Mouse (Mus musculus) MEL-GATA-1-ER (cell line): ENCODE measurements around the gene Dmxl2.

ENCODE experiments used
- DNase-seq: peaks from one replicate; pipeline ENCODE4 v3.0.0-alpha.2; 2012; ENCODE audit warnings: low read depth; ENCODE audit errors: extremely low read depth

Dmxl2 gene

DNA sequence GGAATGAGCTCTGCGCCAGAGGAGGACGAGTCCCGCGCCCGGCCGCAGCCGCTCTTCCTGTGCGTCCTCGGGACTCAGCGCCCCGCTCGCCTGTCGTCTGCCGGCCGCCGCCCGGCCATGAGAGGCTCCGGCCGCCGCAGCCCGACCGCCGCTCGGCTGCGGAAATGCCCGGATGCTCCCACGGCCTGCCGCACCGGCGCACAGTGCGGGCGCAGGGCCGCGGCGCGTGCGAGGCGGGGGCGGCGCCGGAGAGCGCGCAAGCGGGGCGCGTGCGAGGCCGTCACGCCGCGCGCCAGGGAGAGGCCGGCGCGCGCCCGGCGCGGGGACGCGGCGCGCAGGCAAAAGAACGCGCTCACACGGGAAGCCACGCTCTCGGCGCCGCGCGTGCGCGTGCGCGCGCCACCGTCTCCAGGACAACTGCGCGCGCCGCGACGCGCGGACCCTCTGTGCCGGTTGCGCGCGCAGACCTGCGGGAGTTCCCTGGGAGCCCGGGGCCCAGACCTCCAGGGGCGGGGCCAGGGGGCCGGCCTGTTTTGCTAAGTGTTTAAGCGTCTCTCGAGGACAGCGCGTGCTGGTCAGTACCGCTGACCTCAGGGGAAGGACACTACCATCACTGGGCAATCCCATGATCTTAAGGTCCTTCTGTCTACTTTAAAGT, at the start of gene Dmxl2:
Dmxl2 (minus strand) TSS at position 174 of the 658 bp plus-strand sequence.
- DNase-seq: peak; percentile 53

DNA sequence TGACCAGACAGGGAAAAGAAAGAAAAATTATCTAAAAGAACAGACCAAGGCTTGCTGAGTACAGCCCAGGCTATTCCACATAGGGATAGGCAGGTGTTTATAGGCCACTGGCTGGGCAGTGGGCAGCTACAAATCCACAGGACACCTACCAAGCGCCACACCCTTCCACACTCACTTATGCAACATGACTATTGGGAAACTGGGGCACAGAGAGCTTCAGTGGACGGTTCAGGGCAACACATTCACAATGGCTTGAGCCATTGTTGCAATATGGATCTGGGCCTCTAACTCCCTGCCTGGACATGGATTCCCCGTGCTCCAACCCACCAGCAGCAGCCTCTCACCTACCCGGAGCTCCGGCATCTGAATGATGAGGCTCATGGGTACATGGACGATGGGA, 48.0 kb upstream of the Dmxl2 start:
- no peak for DNase-seq

DNA sequence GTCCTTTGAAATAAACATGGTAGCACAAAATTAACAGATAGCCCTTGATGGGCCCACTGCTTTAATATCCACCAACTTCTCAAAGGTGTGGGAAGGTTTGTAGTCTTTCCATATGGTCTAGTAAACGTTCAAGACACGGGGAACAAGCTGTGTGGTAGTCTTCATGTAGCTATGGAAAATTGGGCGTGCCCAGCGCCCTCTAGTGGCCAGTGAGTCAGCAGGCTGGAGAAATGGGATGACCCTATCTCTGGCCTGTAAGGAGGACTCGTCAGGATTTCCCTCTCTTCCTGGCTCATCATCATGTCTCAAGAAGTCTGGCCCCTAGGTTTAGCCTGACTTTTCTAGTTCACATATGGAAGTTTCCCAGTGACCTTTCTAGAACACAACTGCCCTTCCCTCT, 46.1 kb upstream of the Dmxl2 start:
- DNase-seq: peak; percentile 46

DNA sequence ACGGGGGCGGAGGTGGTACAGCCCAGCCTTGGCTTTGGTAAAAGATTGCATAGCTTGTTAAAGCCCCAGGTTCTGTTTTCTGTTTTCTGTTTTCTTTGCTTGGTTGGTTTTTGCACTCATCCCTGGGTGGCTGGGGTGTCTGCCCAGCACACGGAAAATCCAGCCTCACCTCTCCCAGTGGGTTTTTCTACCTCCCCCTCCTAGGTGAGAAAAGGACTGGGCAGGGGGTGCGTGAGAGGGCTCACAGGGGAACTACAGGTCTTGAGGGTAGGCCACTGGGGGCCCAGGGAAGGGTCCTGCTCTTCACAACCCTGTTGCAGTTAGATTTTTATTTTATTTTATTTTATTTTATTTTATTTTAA, 43.5 kb upstream of the Dmxl2 start:
- no peak for DNase-seq

DNA sequence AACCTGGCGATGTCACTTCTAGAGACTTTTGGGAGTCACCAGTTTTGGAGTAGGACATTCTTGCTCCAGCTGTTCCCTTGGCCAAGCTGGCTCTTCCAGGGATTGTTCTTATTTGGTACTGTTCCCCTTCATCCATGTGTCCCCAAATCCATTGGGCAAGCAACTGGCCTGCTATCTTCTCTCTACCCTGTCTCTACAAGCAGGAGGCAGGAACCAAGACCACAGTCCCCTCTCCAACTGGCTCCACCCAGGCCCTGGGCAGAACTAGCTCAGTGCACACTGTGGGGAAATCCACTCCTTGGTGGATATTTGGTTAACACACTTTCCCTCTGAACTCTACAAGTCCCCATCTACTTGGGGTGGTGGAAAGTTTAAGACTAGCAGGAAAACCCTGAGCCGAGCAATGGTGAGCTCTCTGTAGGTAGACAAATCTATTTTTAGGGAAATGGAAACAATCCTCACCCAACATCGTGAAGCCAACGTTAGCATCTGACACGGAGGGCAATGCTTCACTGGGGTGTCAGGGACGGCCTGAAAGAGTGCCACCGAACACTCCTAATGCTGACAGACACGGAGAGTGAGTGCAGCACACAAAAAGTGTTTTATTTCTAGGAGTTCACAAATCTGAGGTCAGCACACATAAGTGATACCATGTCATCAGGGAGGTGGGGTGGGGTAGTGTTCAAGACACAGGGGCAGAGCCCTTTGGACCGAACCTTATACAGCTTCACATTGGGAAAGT, 43.0 kb upstream of the Dmxl2 start:
- no peak for DNase-seq

DNA sequence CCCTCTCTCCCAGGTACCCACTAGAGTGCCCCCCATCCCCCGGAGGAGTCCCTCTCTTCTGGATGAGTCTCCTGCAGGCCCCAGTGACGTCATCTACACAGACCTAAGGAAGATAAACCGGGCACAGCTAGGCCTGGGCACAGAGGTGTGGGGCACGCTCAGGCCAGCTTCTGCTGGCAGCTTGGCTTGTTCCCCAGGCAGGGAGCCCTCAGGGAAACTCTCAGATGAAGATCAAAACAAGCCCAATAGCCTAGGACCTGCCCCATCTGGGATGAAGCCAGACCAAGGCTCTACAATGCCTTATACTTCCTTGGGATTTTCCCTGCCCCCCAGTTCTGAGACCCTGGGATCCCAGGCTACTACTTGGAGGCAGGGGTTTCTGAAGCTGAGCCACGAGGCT, 39.4 kb upstream of the Dmxl2 start:
- DNase-seq: no peak

DNA sequence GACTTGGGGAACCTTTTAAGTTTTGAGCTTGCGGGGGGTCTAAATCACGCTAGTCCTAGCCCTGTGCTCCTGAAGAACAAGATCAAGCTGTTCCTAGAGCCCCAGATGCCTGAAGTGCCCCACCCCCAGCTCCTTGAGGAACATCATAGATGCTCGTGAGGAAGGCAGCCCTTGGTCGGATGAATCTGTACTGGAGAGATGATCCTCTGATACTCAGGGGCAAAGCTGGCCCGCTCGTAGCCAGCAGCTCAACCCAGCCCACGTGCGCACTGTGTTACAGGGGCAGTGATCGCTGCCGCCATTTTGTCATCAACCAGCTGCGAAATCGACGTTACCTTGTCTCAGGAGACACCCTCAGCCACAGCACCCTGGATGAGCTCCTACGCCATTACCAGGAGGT, 37.3 kb upstream of the Dmxl2 start, which contains the start of gene Sh2d7:
Sh2d7 (plus strand) TSS at position 301 of the 400 bp plus-strand sequence.
- no peak for DNase-seq

DNA sequence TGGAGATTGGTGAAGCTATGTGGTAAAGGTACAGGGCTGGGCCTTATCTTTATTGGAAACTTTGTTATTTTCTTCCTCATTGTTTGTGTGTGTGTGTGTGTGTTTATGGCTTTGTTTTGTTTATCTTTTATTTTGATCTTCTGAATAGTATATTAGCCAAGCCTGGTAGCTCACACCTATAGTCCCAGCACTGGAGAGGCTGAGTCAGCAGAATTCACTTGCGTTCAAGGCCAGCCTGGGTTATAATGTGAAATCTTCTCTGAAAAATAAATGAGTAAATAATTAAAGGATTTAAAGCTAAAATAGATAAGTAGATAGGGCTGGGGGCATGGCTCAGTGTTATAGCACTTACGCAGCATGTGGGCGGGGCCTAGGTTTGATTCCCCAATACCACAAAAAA, 36.8 kb upstream of the Dmxl2 start:
- DNase-seq: no peak

DNA sequence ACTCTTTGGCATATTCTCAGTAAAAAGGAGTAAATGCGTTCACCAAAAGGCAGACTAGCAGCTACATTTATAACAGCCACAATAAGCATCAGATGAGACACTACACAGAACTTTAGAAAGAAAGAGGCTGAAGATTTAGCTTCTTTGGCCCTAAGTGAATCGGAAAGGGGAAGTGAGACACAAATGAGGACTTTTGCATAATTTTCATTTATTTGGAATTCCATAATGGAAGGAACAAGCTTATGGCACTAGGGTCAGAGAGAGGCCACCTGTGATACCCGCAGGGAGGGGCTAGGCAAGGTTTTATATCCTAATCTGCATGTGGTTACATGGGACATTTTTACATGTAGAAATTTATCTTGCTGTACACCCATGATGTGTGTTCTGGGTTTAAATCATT, 36.1 kb upstream of the Dmxl2 start:
- no peak for DNase-seq

DNA sequence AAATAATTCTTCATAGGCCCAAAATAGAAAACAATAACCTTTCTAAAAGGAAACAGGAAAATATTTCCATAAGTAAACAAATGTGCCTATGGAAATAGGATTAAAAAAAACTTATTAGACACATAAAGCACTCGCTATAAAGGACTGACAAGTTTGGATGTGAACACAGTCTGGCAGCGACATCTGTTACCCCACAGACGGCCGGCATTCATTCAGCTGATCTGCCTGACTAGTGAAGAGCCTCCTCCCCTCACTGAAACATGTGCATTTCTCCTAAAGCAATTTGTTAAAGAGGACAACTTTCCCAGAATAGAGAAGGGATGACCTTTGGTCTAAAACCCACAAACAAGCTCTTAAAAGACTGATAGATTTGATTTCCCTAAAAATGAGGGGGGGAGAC, 35.6 kb upstream of the Dmxl2 start:
- DNase-seq: no peak

DNA sequence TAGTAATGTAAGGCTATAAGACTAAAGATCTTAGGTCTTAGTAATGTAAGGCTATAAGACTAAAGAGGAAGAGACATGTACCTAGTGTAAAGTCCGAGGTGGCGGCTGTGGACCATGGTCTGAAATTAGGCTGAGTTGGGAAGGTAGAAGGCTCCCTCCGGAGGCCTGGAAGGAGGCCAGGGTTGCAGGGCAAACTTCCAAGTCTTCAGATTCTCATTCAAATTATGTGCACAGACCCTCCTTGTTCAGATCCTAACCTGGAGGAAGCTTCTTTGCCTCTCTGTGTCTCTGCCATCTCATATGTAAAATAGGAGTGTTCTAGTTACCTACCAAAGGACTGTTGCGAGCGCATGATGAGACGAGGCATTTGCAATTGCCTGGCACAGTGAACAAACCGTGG, 34.8 kb upstream of the Dmxl2 start:
- no peak for DNase-seq

DNA sequence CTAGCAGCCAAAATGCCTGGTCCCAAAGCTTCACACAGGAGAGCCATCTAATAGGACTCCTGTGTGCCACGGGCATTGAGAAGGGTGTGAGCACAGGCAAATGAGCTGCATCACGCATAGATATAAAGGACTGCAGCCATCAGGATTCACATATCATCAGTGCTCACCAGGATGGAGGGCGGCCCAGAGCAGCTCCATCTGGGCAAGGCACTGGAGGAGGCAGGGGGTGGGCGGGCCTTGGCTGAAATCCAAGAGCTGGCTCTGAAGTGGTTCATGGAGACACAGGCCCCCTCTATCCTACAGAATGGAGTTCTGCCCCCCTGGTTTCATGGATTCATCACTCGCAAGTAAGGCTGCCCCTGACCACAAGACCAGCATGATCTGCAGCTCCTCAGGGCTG, 32.5 kb upstream of the Dmxl2 start:
- no peak for DNase-seq

DNA sequence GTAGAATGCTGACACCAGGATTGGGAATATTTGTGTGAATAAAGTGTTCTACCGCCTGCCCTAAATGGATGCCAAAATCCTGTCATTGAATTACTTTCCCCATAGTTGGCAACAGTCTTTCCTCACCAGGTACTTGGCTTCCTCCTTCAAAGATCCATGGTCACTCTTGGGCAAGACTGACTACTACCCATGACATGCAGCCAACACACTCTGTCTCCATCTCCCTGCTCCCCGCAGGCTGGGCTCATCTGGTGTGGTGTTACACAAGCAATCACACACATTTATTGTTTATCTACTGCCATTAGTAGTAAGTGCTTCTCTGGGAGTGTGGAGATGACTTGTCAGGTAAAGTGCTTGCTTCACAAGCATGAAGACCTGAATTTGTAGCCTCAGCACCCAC, 31.5 kb upstream of the Dmxl2 start:
- no peak for DNase-seq

DNA sequence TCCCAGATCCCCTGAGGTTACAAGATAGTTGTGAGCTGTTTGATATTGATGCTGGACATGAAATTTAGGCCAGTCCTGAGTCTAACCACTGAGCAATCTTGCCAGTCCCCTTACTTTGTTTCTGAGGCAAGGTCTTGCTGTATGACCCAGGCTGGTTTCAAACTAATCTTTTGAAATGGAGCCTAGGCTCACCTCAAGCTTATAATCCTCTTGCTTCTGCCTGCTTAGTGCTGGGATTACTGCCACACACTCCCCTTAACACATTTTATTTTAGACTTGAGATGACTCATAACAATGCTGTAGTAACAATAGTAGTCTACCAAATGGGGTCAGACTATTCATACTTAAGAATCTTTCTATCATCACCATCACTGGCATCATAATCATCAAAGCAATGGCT, 30.0 kb upstream of the Dmxl2 start:
- no peak for DNase-seq

DNA sequence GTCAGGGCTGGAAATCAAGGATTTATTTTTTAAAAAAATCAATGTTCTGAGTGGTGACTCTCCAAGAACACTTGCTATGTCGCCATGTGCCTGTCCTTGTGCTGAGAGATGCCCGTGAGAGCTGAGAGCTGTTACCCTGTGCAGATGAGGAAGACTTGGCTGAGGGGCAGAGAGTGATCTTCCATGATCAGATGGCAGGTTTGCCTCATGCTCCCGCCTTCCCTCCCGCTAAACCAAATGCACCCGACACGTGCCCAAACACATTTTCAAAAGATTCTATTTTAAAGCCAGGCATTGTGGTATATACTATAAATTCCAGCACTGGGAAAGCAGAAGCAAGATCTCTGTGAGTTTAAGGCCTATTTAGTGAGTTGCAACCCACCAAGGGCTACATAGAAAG, 29.4 kb upstream of the Dmxl2 start:
- no peak for DNase-seq

DNA sequence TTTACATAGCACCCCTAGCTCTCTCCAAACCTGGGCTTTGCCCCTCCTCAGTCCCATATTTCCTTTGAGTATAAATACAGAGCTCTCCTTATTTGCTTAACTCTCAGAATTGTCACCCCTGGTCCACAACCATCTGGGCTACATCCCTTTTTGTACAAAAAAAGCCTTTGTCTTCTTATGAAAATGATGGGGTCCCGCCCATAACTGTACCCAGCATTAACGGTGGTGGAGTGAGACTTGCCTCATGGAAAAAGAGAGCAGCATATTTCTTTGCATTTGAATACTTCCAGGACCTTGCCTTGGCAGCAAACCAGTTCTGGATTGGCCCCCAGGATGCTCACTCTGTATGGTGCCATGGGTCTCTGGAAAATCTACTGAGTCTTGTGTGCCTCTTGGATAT, 28.5 kb upstream of the Dmxl2 start:
- no peak for DNase-seq

DNA sequence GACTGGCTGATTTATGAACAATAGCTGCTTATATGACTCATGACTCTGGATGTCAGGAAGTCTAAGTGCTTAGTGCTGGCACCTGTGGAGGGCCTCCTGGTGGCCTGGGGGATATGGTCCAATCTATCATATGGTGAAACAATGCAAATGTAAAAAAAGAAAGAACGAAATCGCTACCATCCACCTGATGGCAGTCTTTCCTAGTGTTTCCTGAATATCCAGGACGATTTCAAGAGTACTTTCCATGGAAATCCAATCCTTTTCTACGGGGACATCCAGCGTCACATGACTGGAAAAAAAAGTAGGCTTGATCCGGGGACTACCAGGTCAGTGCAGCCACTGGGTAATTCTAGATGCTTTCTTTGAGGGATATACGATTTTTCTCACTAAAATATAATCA, 26.3 kb upstream of the Dmxl2 start:
- no peak for DNase-seq

DNA sequence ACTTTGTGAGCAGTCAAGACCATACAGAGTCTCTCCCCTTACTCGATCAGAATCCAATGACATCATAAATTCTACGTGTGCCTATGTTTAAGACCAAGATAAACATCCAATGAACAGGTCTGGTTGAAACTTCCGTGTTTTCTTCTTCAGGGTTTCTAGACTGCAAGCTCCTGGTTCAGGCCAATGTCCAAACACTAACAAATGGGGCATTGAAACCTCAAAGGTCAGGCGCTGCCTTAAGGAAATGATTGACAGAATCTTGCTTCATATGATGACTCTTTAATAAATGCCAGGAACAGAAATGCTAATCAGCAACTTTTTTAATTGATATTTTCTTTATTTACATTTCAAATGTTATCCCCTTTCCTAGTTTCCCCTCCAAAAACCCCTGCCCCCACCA, 18.9 kb upstream of the Dmxl2 start:
- DNase-seq: no peak

DNA sequence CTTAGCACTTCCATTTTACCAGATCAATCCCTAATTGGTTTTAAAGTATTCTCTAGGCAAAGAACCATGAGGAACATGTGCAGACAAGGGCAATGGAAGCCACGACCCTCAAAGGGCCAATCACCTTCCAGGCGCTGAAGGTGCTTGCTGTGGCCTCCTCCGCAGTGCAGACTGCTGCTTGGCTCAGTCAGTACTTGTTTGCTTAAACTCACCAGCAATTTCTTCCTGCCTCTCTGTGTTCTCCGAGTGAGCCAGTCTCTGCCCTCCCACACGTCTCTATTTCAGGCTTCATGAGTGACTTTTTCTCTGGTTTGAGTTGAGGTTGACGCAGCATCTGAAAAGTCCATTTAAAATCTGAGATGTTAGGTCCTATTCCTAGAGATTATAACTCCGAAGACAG, 17.5 kb upstream of the Dmxl2 start:
- DNase-seq: no peak

DNA sequence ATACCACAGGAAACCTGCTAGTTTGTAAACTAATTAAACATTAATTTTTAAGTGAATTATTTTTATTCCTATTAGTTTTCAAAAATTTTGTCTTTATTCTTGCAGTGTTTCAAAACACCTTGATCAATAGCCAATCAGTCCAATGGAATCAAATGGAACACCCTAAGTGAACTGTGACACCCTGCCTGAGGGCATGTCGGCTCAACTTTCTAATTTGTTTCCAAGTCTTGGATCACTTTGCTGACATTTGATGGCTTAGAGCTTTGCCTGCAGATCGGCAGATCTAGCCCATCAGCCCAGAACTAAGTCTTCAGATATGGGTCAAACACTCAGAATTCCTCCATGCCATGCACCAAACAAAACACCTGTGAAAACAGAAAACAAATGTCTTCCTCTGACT, 14.6 kb upstream of the Dmxl2 start:
- no peak for DNase-seq

DNA sequence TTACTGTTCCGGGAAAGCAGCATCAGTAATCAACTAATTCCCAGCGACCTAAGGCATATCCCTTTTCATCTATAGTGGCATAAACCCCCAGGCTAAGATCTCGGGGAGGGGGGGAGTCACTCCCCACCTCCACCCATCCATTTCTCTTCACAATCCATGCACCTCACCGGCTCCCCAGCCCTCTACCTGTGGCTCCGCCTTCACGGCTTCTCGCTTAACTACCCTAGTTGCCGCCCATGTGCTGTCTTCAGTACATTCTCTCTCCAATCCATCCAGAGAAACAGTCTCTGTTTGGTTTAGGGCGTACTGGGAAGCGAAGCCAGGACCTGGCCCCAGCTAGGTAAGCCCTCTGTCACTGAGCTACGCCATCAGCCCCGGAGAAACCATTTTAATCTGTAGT, 1.4 kb upstream of the Dmxl2 start:
- no peak for DNase-seq

DNA sequence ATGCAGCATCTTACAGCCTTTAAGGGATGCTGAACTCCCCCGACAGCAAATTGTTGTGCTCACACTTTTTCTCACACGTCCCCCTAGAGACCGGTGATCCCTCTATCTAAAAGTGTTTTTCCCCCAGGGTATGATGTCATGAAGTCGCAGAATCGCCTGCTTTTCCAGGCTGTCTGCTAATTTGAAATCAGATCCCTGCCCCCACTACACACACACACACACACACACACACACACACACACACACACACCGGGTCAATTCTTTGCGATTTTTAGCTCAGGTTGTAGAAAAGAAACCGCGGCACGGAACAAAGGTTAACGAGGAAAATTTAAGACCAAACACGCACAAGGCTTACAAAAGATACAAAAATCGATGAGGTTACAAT, 677 bp upstream of the Dmxl2 start:
- no peak for DNase-seq

DNA sequence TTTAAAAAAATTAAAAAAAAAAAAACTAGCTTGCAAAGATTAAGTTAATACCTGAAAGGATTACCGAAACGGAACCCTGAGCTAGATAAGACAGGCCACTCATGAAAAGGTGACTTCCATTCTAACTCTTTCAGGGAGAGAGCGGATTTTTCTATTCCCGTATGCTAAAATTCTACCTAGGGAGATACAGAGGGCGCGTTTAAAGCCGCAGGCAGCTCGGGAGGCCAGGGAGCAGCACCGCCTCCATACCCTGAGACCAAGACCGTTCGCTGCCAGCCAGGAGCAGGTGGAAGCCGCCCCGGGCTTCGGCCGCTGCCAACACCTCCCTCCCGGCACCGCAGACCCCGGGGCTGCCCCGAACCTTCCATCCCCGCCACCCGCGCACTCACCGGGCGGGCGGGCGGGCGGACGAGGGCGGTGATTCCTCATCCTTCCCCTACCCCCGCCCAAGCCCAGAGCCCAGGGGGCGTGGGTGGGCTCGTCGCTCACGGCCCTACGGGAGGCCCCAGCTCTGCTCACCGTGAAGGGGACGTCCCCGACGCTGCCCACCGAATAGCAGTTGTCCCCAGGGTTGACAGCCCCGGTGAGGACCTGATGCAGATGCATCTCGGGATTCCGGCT, 484 bp downstream of the Dmxl2 start:
- no peak for DNase-seq
